Mouse (Mus musculus) stomach, postnatal 0 days (tissue): ENCODE results near the gene Akt3.

ENCODE experiments used
- CTCF ChIP-seq: IDR thresholded peaks from 2 replicates; pipeline ENCODE4 v1.5.1; 2016; ENCODE audit warnings: antibody characterized with exemption, low read depth, mild to moderate bottlenecking, moderate library complexity
- EP300 ChIP-seq: optimal IDR thresholded peaks from 2 replicates; pipeline ENCODE3; 2016; ENCODE audit warnings: antibody characterized with exemption

GRCm38 (mm10) chr1:176997711-176998689 is 260.0 kb downstream of the Akt3 start:
- no peak for TF ChIP-seq CTCF
- no peak for TF ChIP-seq EP300
